Mouse (Mus musculus) embryonic fibroblast, embryonic 13.5 days (primary cell): ENCODE measurements at regions not wholly inside any gene's neighbourhood (a gene's known extent, or its start where the extent isn't known, plus 50 kb on each side); places are given as distances from the start of the nearest gene placed in this dataset.

Experiments used
- CTCF ChIP-seq: IDR thresholded peaks from 2 replicates; pipeline ENCODE4 v1.5.1; 2011; ENCODE audit warnings: mild to moderate bottlenecking, control low read depth, low read length, moderate library complexity, borderline replicate concordance; ENCODE audit not compliant: insufficient read depth
- POLR2A ChIP-seq: IDR thresholded peaks from 2 replicates; pipeline ENCODE4 v1.6.1; 2011; ENCODE audit warnings: low read depth, mild to moderate bottlenecking, control low read depth, low read length, moderate library complexity

GRCm38 (mm10) chr15:36941741-36942140 lies 65.8 kb downstream of the Zfp706 start:
- TF ChIP-seq CTCF = no peak
- TF ChIP-seq POLR2A = no peak
